Mouse (Mus musculus): Measurements from ENCODE around the gene Tcte2.

- TF ChIP-seq MAFK (IDR thresholded peaks at IDR 0.05; ENCODE audit: insufficient replicate concordance, low read length) (no peak), TCF12 (IDR thresholded peaks at IDR 0.05; ENCODE audit: low read depth, low read length) (no peak), ETS1 (conservative IDR thresholded peaks at IDR 0.05; ENCODE audit: low read depth, low read length) (no peak), POLR2A (IDR thresholded peaks at IDR 0.05; ENCODE audit: low read depth, low read length) (no peak), SIN3A (IDR thresholded peaks at IDR 0.05; ENCODE audit: low read length) (no peak), NELFE (IDR thresholded peaks at IDR 0.05; ENCODE audit: low read depth, low read length) (no peak), CTCF (conservative IDR thresholded peaks at IDR 0.05 in 1 of 2, IDR thresholded peaks at IDR 0.05 in 1 of 2; ENCODE audit: low read depth in 2 of 2, low read length in 2 of 2) (no peak), GABPA (IDR thresholded peaks at IDR 0.05; ENCODE audit: insufficient replicate concordance, low read depth, low read length) (no peak), EP300 (IDR thresholded peaks at IDR 0.05; ENCODE audit: low read length) (no peak)
Measured at GRCm38 (mm10) chr17:13778865-13779264, 17.2 kb upstream of the Tcte2 start.

All from CH12.LX (cell line).